Mouse (Mus musculus) olfactory bulb, adult 2 months (tissue): Measurements from ENCODE around the gene Mettl26. TPM values are rescaled to one million over a fixed set of nuclear protein-coding genes. Genes with fewer than 3 reads are reported as not detected.
"Not testable (repeated sequence)": the region's sequence is repeated elsewhere in the genome, so short reads cannot be mapped to it uniquely, and the experiment has no call there.

Experiments
- H3K27ac ChIP-seq: fragments of 200-500 bp; 2 replicates; pipeline ENCODE4 v1.5.1; 2012; ENCODE audit warnings: low read depth, low read length; ENCODE audit not compliant: insufficient read depth
- H3K4me1 ChIP-seq: fragments of 200-500 bp; 2 replicates; pipeline ENCODE4 v1.6.1; 2012; ENCODE audit warnings: low read length; ENCODE audit not compliant: control insufficient read depth, insufficient read depth
- H3K4me3 ChIP-seq: fragments of 200-500 bp; 2 replicates; pipeline ENCODE4 v1.5.1; 2012; ENCODE audit warnings: mild to moderate bottlenecking, low read depth, low read length, moderate library complexity; ENCODE audit not compliant: insufficient read depth
- CTCF ChIP-seq: fragments of 200-500 bp; IDR thresholded peaks from 2 replicates; pipeline ENCODE4 v1.5.1; 2012; ENCODE audit warnings: low read depth, mild to moderate bottlenecking, low read length, moderate library complexity; ENCODE audit not compliant: insufficient read depth
- POLR2A ChIP-seq: fragments of 200-500 bp; IDR thresholded peaks from 2 replicates; pipeline ENCODE4 v1.6.1; 2012; ENCODE audit warnings: mild to moderate bottlenecking, low read depth, low read length, moderate library complexity; ENCODE audit not compliant: insufficient read depth
- WGBS: fragments of 180-500 bp; shearing (Covaris S2); methylation state at CpG from one replicate; pipeline ENCODE4 v1.1.7; 2018; 5-methylcytosine and 5-hydroxymethylcytosine counted together
- polyA plus RNA-seq: library from polyadenylated mRNA; stranded (reverse); fragments of >200 nt; gene quantifications from 2 replicates; pipeline ENCODE4 v1.2.4, GENCODE M21; 2012; ENCODE audit warnings: low replicate concordance; ENCODE audit not compliant: missing spikeins, insufficient read depth, insufficient read length

The Mettl26 gene
- polyA plus RNA-seq, 1 experiment = not detected

DNA sequence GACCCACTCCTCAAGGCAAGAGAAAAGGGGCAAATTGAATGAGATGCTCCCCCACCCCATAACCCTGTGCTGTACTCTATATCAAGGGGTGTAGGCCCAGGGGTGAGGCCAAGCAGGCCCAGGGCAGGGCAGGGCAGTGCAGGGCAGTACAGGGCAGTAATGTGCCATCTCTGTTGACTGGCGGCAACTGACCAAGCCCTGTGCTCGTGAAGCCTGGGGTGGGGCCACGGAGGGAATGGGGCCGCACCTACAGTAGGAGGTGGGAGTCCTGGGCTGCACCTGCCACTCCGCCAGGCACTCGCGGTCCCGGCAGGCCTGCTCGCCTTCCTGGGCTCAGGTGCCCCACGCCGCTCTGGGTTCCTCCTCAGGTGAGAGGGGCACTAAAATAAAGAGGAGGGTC lies 9.6 kb upstream of the Mettl26 start:
- Histone ChIP-seq H3K4me1 (peaks cover 15% of the 10 kb centered on the region), H3K4me3 (no peak overlapping the region), H3K27ac (no peak overlapping the region)
- 97% methylated on average over 11 of the region's 11 CpGs for WGBS
- no peak for TF ChIP-seq CTCF
- TF ChIP-seq POLR2A = no peak

DNA sequence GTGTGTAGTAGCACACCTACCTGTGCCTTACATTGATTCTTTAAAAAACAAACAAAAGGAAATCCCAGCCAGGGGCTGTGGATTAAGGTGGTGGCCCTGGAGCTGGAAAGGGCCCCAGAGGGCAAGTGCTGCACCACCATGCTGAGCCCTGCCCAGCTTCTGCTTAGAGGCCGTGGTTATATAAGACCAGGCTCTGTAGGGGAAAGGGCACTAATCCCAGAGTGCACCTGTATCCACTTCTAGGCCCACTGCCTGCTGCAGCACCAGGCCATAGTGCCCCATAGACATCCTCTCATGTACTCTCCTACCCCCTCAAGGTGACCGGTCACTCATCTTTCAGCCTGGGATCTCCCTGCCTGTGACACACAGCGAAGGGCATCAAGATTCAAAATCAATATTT lies 8.7 kb upstream of the Mettl26 start:
- Histone ChIP-seq H3K4me3 (no peak overlapping the region), H3K4me1 (peaks cover 7% of the 10 kb centered on the region), H3K27ac (no peak overlapping the region)
- WGBS = 94% methylated on average over 3 of the region's 3 CpGs
- TF ChIP-seq CTCF (no peak), POLR2A (no peak)

GRCm38 (mm10) chr17:25867509-25867835 lies 7.4 kb upstream of the Mettl26 start:
- Histone ChIP-seq H3K4me3 (peak overlapping the region; percentile 74), H3K4me1 (peaks cover 7% of the 10 kb centered on the region), H3K27ac (no peak overlapping the region)
- 12% methylated on average over 7 of the region's 7 CpGs for WGBS
- no peak for TF ChIP-seq POLR2A
- TF ChIP-seq CTCF = no peak

GRCm38 (mm10) chr17:25867836-25868600 lies 6.9 kb upstream of the Mettl26 start:
- Histone ChIP-seq H3K27ac (peak overlapping the region; percentile 2; the same call in 1 of the 2 replicates), H3K4me1 (peaks cover 7% of the 10 kb centered on the region), H3K4me3 (peak overlapping the region; percentile 74)
- TF ChIP-seq CTCF (0 out of 2 replicates have a peak, but pooled peaks have one; percentile 3), POLR2A (no peak)
- WGBS = under 1% methylated on average over 42 of the region's 42 CpGs

GRCm38 (mm10) chr17:25868601-25869191 lies 6.2 kb upstream of the Mettl26 start, which contains the start of gene Mcrip2:
Mcrip2 (minus strand) TSS chr17:25868764.
- peak within 1 kb of the TSS; percentile 66 for H3K27ac ChIP-seq
- H3K4me1 ChIP-seq = peaks cover 7% of the 10 kb centered on the region
- under 1% methylated on average over 24 of the region's 24 CpGs for WGBS
- peak within 1 kb of the TSS; percentile 74 for H3K4me3 ChIP-seq
- TF ChIP-seq CTCF (0 out of 2 replicates have a peak, but pooled peaks have one; percentile 6), POLR2A (peak; percentile 64)

GRCm38 (mm10) chr17:25869498-25869897 lies 5.4 kb upstream of the Mettl26 start:
- TF ChIP-seq POLR2A = no peak
- TF ChIP-seq CTCF = no peak
- Histone ChIP-seq H3K27ac (no peak overlapping the region), H3K4me1 (peaks cover 10% of the 10 kb centered on the region), H3K4me3 (no peak overlapping the region)
- WGBS = 84% methylated on average over 8 of the region's 8 CpGs

DNA sequence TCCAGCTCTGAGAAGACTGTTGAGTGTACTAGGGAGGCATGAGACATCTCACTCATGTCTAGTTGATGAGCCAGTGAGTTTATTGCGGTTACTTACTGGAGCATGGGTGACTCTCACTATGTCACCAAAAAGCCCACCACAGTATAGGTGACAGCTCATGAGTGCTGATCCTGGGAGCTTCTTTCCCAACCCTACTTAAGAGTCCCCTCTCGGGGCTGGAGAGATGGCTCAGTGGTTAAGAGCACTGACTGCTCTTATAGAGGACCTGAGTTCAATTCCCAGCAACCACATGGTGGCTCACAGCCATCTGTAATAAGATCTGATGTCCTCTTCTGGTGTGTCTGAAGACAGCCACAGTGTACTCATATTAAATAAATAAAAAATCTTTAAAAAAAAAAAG lies 4.9 kb upstream of the Mettl26 start:
- Histone ChIP-seq H3K4me1 (peaks cover 10% of the 10 kb centered on the region), H3K4me3 (no peak overlapping the region), H3K27ac (no peak overlapping the region)
- no peak for TF ChIP-seq CTCF
- no peak for TF ChIP-seq POLR2A
- 92% methylated on average over 2 of the region's 2 CpGs for WGBS

- H3K27ac ChIP-seq, H3K4me3 ChIP-seq: not testable (repeated sequence)
- H3K4me1 ChIP-seq = peaks cover 17% of the 10 kb centered on the region
Observed at GRCm38 (mm10) chr17:25871566-25871965, 3.3 kb upstream of the Mettl26 start.

GRCm38 (mm10) chr17:25872676-25873075 lies 2.2 kb upstream of the Mettl26 start:
- no peak overlapping the region for H3K4me3 ChIP-seq
- H3K27ac ChIP-seq = no peak overlapping the region
- WGBS = 87% methylated on average over 3 of the region's 3 CpGs
- TF ChIP-seq POLR2A = no peak
- no peak for TF ChIP-seq CTCF
- peaks cover 20% of the 10 kb centered on the region for H3K4me1 ChIP-seq
